Mouse (Mus musculus) C2C12 (cell line): Measurements from ENCODE around the gene Ager. TPM values are rescaled to one million over a fixed set of nuclear protein-coding genes. Genes with fewer than 3 reads are reported as not detected.

Experiments used
- H3K27me3 ChIP-seq: one replicate; pipeline ENCODE4 v1.6.1; 2011; ENCODE audit not compliant: control insufficient read depth, insufficient read depth, insufficient read length
- H3K36me3 ChIP-seq: one replicate; pipeline ENCODE4 v1.6.1; 2011; ENCODE audit not compliant: control insufficient read depth, insufficient read depth
- H3K4me3 ChIP-seq: one replicate; pipeline ENCODE4 v1.5.1; 2011; ENCODE audit warnings: mild to moderate bottlenecking, control low read depth; ENCODE audit not compliant: poor library complexity, insufficient read depth, severe bottlenecking
- H3K79me2 ChIP-seq: one replicate; pipeline ENCODE4 v1.6.1; 2011; ENCODE audit not compliant: control insufficient read depth, insufficient read depth
- H3K79me3 ChIP-seq: one replicate; pipeline ENCODE4 v1.6.1; 2011; ENCODE audit warnings: low read depth, control low read depth
- H3ac ChIP-seq: one replicate; pipeline ENCODE3; 2011; ENCODE audit warnings: low read depth; ENCODE audit not compliant: control insufficient read depth, insufficient read length
- CEBPB ChIP-seq: IDR thresholded peaks from one replicate; pipeline ENCODE4 v1.6.1; 2011; ENCODE audit warnings: low read depth, mild to moderate bottlenecking, control low read depth, moderate library complexity
- CTCF ChIP-seq: IDR thresholded peaks from one replicate; pipeline ENCODE4 v1.5.1; 2011; ENCODE audit not compliant: control insufficient read depth, insufficient read depth, insufficient read length
- FOSL1 ChIP-seq: IDR thresholded peaks from one replicate; pipeline ENCODE4 v1.8.0; 2011; ENCODE audit warnings: mild to moderate bottlenecking, low read length; ENCODE audit not compliant: poor library complexity, insufficient read depth, severe bottlenecking
- MAX ChIP-seq: IDR thresholded peaks from one replicate; pipeline ENCODE4 v1.6.1; 2011; ENCODE audit warnings: mild to moderate bottlenecking, control low read depth
- MYOD1 ChIP-seq: IDR thresholded peaks from one replicate; pipeline ENCODE4 v1.6.1; 2011; ENCODE audit warnings: low read depth; ENCODE audit not compliant: control insufficient read depth, insufficient read length
- MYOG ChIP-seq: IDR thresholded peaks from one replicate; pipeline ENCODE4 v1.6.1; 2011; ENCODE audit not compliant: control insufficient read depth, insufficient read length; ENCODE audit errors: extremely low read depth
- USF1 ChIP-seq: IDR thresholded peaks from one replicate; pipeline ENCODE4 v1.6.1; 2011; ENCODE audit warnings: low read depth, mild to moderate bottlenecking, control low read depth, moderate library complexity
- polyA plus RNA-seq: library from polyadenylated mRNA; unstranded; fragments of >200 nt; fragmentation: generic; extraction: Trizol; gene quantifications from one replicate; pipeline ENCODE4 v1.2.1, GENCODE M21; 2012; ENCODE audit warnings: missing spikeins

The Ager gene
- polyA plus RNA-seq, 1 experiment: 0.30 TPM

DNA sequence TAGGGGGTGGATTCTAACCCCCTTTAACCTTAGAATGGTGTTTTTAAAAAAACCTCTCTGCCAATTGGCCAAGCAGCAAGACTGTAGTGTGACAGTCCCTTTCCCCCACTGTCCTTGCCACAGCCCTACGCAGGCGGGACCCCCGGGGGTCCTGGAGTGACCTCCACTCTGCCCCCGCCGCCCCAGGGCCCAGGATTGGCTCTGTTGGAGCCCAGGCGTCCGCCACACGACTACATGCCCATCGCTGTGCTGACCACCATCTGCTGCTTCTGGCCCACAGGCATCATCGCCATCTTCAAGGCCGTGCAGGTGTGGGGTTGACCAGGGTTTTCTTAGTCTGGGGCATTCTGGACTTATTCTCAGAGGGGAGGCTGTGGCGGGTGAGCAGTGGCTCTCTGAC lies 34.0 kb downstream of the Ager start:
- H3K4me3 ChIP-seq: no peak overlapping the region
- TF ChIP-seq CTCF: no peak
- no peak for TF ChIP-seq MAX
- TF ChIP-seq FOSL1: no peak
- TF ChIP-seq CEBPB: no peak
- TF ChIP-seq MYOG: no peak
- TF ChIP-seq MYOD1: no peak
- no peak for TF ChIP-seq USF1
- H3K27me3 ChIP-seq: peaks cover 38% of the 10 kb centered on the region
- H3K36me3 ChIP-seq: no peaks in the 10 kb centered on the region
- H3K79me2 ChIP-seq: no peaks in the 10 kb centered on the region
- H3K79me3 ChIP-seq: no peaks in the 10 kb centered on the region
- no peak overlapping the region for H3ac ChIP-seq

DNA sequence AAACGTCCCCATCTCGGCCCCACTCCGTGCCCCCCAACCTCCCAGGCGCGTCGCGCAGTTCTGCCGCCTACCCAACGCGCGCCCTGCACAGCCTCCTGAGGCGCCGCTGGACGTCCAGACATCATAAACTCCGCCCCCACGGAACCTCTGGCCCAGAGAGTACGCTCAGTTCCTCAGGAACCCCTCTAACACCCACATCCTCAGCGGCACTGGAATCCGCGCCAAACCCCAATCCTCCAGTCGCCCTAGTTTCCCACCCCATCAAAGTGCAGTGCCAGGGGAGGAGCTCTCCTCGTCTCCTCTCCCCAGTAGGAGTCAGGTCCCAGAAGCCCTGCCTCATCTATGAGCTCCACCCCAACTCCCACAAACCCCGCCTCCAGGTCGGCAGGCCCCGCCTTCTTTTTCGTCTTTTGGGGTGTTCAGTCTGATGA lies 34.6 kb downstream of the Ager start:
- Histone ChIP-seq H3K36me3 (no peaks in the 10 kb centered on the region), H3K79me3 (no peaks in the 10 kb centered on the region), H3K79me2 (no peaks in the 10 kb centered on the region), H3ac (no peak overlapping the region), H3K27me3 (peaks cover 38% of the 10 kb centered on the region), H3K4me3 (no peak overlapping the region)
- TF ChIP-seq CEBPB (no peak), USF1 (no peak), CTCF (no peak), FOSL1 (no peak), MAX (no peak), MYOG (no peak), MYOD1 (no peak)

DNA sequence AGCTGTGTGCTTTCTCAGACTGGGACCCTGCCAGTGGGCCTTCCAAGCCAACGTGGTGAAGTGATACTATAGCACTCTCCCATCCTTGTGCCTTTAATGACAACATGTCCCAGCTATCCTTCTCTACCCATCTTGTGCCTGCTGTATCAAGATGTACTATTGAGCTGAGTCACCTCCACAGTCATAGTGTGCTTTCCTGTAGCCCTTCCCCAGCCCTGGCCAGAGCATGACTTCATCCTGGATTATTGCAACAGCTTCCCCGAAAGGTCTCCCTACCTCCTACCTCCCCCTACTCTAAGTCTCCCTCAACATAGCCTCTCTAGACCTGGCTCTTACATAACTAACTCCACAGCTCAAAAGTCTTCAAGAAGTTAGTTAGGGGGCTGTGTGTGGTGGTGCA lies 38.0 kb downstream of the Ager start:
- peaks cover 31% of the 10 kb centered on the region for H3K27me3 ChIP-seq

DNA sequence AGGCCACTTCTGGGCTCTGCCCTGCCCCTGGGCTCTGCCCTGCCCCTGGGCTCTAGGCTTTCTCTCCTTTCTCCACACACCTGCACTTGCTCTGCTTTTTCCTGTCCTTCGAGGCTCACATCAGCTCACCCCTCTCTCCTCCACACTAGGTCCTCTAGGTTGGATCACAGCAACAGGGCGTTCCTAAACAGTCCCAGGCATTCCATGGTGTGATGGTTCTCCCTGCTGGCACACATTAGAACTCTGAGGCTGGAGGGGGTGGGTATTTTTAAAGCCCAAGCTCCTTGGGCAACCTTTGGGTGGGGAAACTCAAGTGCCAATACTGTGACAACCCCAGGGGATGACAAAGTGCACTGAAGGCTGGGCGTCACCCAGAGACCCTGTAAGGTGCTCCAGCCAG lies 39.8 kb downstream of the Ager start:
- no peaks in the 10 kb centered on the region for H3K36me3 ChIP-seq
- peaks cover 13% of the 10 kb centered on the region for H3K27me3 ChIP-seq
- TF ChIP-seq CTCF (no peak), USF1 (no peak), FOSL1 (no peak), CEBPB (no peak), MYOG (no peak), MAX (no peak), MYOD1 (no peak)
- no peaks in the 10 kb centered on the region for H3K79me2 ChIP-seq
- H3K79me3 ChIP-seq: no peaks in the 10 kb centered on the region
- no peak overlapping the region for H3K4me3 ChIP-seq
- H3ac ChIP-seq: no peak overlapping the region

More for the DNA sequence above, 38.0 kb downstream of the Ager start:
- no peaks in the 10 kb centered on the region for H3K79me2 ChIP-seq
- TF ChIP-seq FOSL1 (no peak), MAX (no peak), CTCF (no peak), MYOD1 (no peak), USF1 (no peak), MYOG (no peak), CEBPB (no peak)
- H3K4me3 ChIP-seq: no peak overlapping the region
- H3K79me3 ChIP-seq: no peaks in the 10 kb centered on the region
- no peak overlapping the region for H3ac ChIP-seq
- no peaks in the 10 kb centered on the region for H3K36me3 ChIP-seq

DNA sequence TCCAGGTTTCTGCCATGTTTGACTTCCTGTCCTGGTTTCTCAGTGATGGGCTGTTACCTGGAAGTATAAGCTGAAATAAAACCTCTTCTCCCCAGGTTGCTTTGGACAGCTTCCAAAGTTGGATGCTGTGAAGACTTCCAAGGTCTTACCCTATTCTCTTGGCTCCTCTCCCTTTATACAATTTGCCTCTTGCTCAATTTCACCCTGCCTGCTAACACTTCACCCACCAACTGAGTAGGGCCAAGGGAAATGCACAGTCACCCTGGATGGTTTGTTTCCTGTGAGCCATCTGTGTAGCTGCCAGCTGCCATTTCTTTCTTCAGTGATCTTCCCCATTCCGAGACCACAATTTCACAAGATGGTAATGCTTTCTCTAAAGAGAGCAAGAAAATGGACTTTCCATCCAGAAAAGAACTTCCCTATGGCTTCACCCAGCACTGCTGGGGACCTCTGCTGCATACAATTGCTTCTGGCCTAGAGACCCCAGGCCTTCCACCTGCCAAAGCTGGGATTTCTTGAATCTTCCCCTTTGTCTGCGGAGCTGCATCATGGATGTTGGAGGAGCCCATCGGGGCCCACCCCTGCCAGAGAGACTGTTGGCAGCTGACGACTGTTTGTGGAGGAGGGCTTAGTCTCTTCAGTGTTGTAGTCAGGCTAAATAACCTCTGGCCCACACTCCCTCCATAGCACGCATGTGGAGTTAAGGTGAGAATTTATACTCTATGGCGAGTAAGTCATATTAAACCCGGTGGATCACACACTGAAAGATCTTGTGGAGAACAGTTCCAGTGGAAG lies 42.0 kb downstream of the Ager start:
- Histone ChIP-seq H3K27me3 (no peaks in the 10 kb centered on the region), H3K4me3 (no peak overlapping the region), H3K79me2 (no peaks in the 10 kb centered on the region), H3K36me3 (no peaks in the 10 kb centered on the region), H3K79me3 (no peaks in the 10 kb centered on the region), H3ac (no peak overlapping the region)
- no peak for TF ChIP-seq FOSL1
- TF ChIP-seq MYOD1: no peak
- no peak for TF ChIP-seq MAX
- no peak for TF ChIP-seq CEBPB
- TF ChIP-seq MYOG: no peak
- no peak for TF ChIP-seq CTCF
- no peak for TF ChIP-seq USF1
